Mouse (Mus musculus) cerebellum, adult 2 months (tissue): ENCODE data around the gene Vps13c.

Experiments
- CTCF ChIP-seq: fragments of 200-500 bp; IDR thresholded peaks from 2 replicates; pipeline ENCODE4 v1.5.1; 2011; ENCODE audit warnings: low read depth, mild to moderate bottlenecking, control low read depth, low read length, moderate library complexity, borderline replicate concordance; ENCODE audit not compliant: insufficient read depth
- POLR2A ChIP-seq: fragments of 200-500 bp; IDR thresholded peaks from 2 replicates; pipeline ENCODE4 v1.6.1; 2011; ENCODE audit warnings: low read length, control low read depth, borderline replicate concordance; ENCODE audit not compliant: insufficient read depth

DNA sequence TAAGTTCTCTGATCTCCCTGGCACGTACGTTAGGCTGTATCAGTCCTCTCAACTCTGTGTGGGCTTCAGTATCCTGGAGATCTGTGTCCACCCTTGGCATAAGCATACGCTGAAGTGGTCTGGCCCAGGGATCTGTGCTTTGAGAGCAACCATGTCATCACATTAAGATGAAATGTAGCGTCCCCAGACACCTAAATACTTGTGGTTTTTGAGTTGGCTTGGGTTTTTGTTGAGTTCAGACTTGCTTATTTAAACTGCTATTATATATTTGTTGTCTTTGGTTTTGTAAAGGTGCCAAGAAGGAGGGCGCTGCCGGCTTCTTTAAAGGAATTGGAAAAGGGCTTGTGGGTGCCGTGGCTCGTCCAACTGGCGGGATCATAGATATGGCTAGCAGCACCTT is 135.3 kb downstream of the Vps13c start:
- TF ChIP-seq POLR2A (no peak), CTCF (no peak)
